Mouse (Mus musculus) limb, embryonic 12.5 days (tissue): ENCODE data around the gene Esyt3. TPM values are rescaled to one million over a fixed set of nuclear protein-coding genes. Genes with fewer than 3 reads are reported as not detected.

ENCODE experiments used
- ATAC-seq: fragments of 200-750 bp; cut with Nextera tagmentation; 2 replicates; pipeline ENCODE4 v1.8.0; 2017; ENCODE audit warnings: low read depth, moderate TSS enrichment; ENCODE audit not compliant: insufficient number of reproducible peaks, insufficient read depth, low FRiP score, low TSS enrichment
- H3K27ac ChIP-seq: fragments of 300-500 bp; sonication (generic); 2 replicates; pipeline ENCODE4 v1.5.1; 2016; ENCODE audit warnings: mild to moderate bottlenecking, moderate library complexity
- H3K27me3 ChIP-seq: fragments of 300-500 bp; sonication (generic); 2 replicates; pipeline ENCODE4 v1.6.1; 2016; ENCODE audit warnings: mild to moderate bottlenecking, moderate library complexity
- H3K36me3 ChIP-seq: fragments of 300-500 bp; sonication (generic); 2 replicates; pipeline ENCODE4 v1.6.1; 2016; ENCODE audit warnings: mild to moderate bottlenecking, moderate library complexity
- H3K4me1 ChIP-seq: fragments of 300-500 bp; sonication (generic); replicated peaks from 2 replicates; pipeline ENCODE4 v1.6.1; 2016
- H3K4me2 ChIP-seq: fragments of 300-500 bp; sonication (generic); 2 replicates; pipeline ENCODE4 v1.6.1; 2016; ENCODE audit warnings: mild to moderate bottlenecking, moderate library complexity
- H3K4me3 ChIP-seq: fragments of 300-500 bp; sonication (generic); replicated peaks from 2 replicates; pipeline ENCODE4 v1.5.1; 2016; ENCODE audit warnings: mild to moderate bottlenecking
- H3K9ac ChIP-seq: fragments of 300-500 bp; sonication (generic); replicated peaks from 2 replicates; pipeline ENCODE4 v1.6.1; 2016; ENCODE audit warnings: mild to moderate bottlenecking, moderate library complexity
- H3K9me3 ChIP-seq: fragments of 300-500 bp; sonication (generic); 2 replicates; pipeline ENCODE4 v1.6.1; 2016; ENCODE audit warnings: mild to moderate bottlenecking, moderate library complexity
- WGBS: fragments of 180-500 bp; shearing (Covaris S2); methylation state at CpG from one replicate; pipeline ENCODE4 v1.1.7; 2016; 5-methylcytosine and 5-hydroxymethylcytosine counted together
- polyA plus RNA-seq: library from polyadenylated mRNA; unstranded; fragments of >200 nt; fragmentation: Nextera tagmentation; extraction: Ambion mirVana; gene quantifications from 2 replicates; pipeline ENCODE4 v1.2.1, GENCODE M21; 2016

Gene Esyt3
- polyA plus RNA-seq, 1 experiment from 2014 or later: 0.63 TPM

DNA sequence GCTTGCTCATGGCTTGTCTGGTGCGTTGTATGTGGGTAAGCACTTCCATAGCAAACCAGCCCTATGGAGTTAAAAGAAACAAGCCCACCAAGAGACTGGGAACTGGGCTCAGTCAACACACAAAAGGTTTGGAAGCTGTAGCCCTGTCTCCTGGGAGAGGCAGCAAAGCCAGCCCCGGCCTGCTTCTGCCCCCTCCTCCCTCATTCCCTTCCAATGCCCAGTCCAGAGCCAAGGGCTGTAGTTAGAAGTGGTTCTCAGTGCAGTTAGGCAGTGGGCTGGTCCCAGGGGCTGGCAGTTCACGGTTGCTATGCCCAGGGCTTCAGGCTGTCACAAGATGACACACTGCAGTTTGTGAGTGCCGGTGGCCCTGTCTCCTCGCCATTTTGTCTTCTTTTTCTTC, 29.7 kb upstream of the Esyt3 start:
- no peaks in the 10 kb centered on the region for H3K9me3 ChIP-seq
- H3K4me1 ChIP-seq: no peaks in the 10 kb centered on the region
- no peak overlapping the region for H3K4me3 ChIP-seq
- peaks cover 62% of the 10 kb centered on the region for H3K36me3 ChIP-seq
- WGBS: 76% methylated on average over 5 of the region's 5 CpGs
- no peak overlapping the region for H3K9ac ChIP-seq
- no peak overlapping the region for H3K27ac ChIP-seq
- H3K27me3 ChIP-seq: no peaks in the 10 kb centered on the region
- no peak for ATAC-seq
- no peak overlapping the region for H3K4me2 ChIP-seq

DNA sequence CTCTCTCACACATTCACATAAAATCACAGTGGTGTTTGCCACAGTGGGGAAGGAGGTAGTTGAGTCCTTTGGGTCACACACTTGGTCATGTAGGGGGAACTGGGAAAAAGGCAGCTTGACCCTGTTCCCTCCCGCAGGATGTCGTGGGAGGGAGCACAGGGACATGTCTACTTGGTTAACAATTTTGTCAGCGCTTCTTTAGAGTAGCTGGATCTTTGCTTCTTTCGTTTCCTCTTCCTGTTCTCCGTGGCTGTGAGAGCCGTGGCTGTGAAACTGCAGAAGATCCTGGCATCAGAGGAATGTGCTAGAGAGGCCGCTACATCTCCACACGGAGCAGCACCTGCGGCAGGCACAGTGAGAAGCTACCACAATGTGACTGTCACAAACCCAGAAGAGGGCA, 24.2 kb upstream of the Esyt3 start:
- H3K4me2 ChIP-seq: no peak overlapping the region
- no peaks in the 10 kb centered on the region for H3K4me1 ChIP-seq
- no peak overlapping the region for H3K9ac ChIP-seq
- ATAC-seq: no peak
- peaks cover 9% of the 10 kb centered on the region for H3K36me3 ChIP-seq
- 80% methylated on average over 9 of the region's 9 CpGs for WGBS
- no peaks in the 10 kb centered on the region for H3K9me3 ChIP-seq
- no peaks in the 10 kb centered on the region for H3K27me3 ChIP-seq
- H3K4me3 ChIP-seq: no peak overlapping the region
- H3K27ac ChIP-seq: no peak overlapping the region

- no peak overlapping the region for H3K9ac ChIP-seq
- no peaks in the 10 kb centered on the region for H3K4me1 ChIP-seq
- H3K4me3 ChIP-seq: no peak overlapping the region
- no peak for ATAC-seq
- H3K4me2 ChIP-seq: no peak overlapping the region
- no peaks in the 10 kb centered on the region for H3K27me3 ChIP-seq
- 78% methylated on average over 5 of the region's 5 CpGs for WGBS
- H3K9me3 ChIP-seq: no peaks in the 10 kb centered on the region
- no peaks in the 10 kb centered on the region for H3K36me3 ChIP-seq
- no peak overlapping the region for H3K27ac ChIP-seq
These were observed 20.8 kb upstream of the Esyt3 start for GRCm38 (mm10) chr9:99379194-99379593.

GRCm38 (mm10) chr9:99376591-99377418, 18.4 kb upstream of the Esyt3 start:
- ATAC-seq: no peak
- Histone ChIP-seq H3K9ac (no peak overlapping the region), H3K4me1 (no peaks in the 10 kb centered on the region), H3K27ac (no peak overlapping the region), H3K27me3 (no peaks in the 10 kb centered on the region), H3K4me3 (no peak overlapping the region), H3K4me2 (no peak overlapping the region), H3K36me3 (no peaks in the 10 kb centered on the region), H3K9me3 (no peaks in the 10 kb centered on the region)
- WGBS: 12% methylated on average over 14 of the region's 14 CpGs

DNA sequence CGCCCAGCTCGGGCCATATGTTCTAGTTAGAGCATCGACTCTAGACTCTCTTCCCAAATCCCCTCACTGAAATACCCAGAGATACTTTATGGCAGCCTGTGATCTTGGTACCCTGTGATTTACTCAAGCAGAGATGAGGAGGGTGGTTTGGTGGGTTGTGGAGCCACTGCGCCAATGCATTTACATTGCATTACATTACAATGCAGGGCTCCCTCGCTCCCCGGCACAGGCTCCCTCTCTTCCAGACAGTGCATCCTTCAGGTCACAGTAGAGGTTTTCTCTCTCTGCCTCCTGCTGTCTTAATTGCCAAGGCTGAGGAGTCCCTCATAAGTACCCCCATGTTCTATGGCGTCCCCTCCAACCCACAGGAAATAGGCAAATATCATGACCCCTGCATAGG, 10.1 kb upstream of the Esyt3 start:
- no peak for ATAC-seq
- no peak overlapping the region for H3K27ac ChIP-seq
- 60% methylated on average over 7 of the region's 7 CpGs for WGBS

DNA sequence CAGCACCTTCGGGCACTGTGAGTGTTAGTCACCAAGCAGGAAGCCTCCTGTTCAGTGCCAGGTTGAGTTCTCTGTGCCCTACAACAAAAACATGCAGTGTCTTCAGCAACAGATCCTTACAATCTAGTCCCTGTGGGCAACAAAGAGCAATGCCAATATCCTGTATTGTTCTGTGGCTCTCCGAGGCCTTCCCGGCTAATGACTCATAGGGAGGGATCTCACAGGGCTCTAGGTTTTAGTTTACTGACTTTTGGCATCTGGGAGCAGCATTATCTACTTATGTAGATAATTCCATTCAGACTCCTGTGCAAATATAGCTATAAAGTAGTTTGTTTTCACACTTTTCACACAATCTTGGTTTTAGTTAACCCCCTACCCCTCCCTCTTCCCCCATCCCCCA, 7.5 kb upstream of the Esyt3 start:
- Histone ChIP-seq H3K27me3 (peaks cover 4% of the 10 kb centered on the region), H3K9me3 (no peaks in the 10 kb centered on the region)
- WGBS: 76% methylated on average over 3 of the region's 3 CpGs

More for the DNA sequence above, 10.1 kb upstream of the Esyt3 start:
- no peaks in the 10 kb centered on the region for H3K36me3 ChIP-seq
- no peaks in the 10 kb centered on the region for H3K9me3 ChIP-seq
- no peaks in the 10 kb centered on the region; the same call in 1 of the 2 replicates for H3K27me3 ChIP-seq
- H3K4me1 ChIP-seq: no peaks in the 10 kb centered on the region
- H3K9ac ChIP-seq: no peak overlapping the region
- H3K4me2 ChIP-seq: no peak overlapping the region
- no peak overlapping the region for H3K4me3 ChIP-seq

DNA sequence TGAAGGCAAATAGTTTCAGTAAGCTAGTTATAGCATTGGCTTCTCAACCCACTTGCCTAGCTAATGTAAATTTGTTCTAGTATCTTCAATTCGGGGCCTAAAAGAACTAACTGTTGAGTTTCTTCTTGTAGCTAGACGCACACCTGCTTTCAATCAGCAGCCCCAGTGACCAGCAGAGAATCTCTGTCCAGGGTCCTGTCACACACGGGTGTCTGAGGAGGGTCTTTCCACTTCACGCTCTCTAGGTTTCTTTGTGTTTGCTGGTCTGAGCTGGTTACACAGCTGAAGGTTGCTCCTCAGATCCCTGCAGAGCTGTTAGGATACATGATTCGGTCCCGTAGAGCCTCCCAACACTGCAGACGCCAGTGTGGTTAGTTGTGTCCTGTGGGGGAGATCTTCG, 4.7 kb upstream of the Esyt3 start:
- no peaks in the 10 kb centered on the region for H3K9me3 ChIP-seq
- peaks cover 4% of the 10 kb centered on the region for H3K4me1 ChIP-seq
- no peaks in the 10 kb centered on the region for H3K36me3 ChIP-seq
- 53% methylated on average over 8 of the region's 8 CpGs for WGBS
- no peak overlapping the region for H3K4me2 ChIP-seq
- no peak overlapping the region for H3K4me3 ChIP-seq
- H3K27me3 ChIP-seq: peaks cover 29% of the 10 kb centered on the region
- ATAC-seq: no peak
- no peak overlapping the region for H3K27ac ChIP-seq
- H3K9ac ChIP-seq: no peak overlapping the region

More for the DNA sequence above, 7.5 kb upstream of the Esyt3 start:
- Histone ChIP-seq H3K4me1 (no peaks in the 10 kb centered on the region), H3K4me3 (no peak overlapping the region), H3K27ac (no peak overlapping the region), H3K4me2 (no peak overlapping the region), H3K36me3 (no peaks in the 10 kb centered on the region), H3K9ac (no peak overlapping the region)
- ATAC-seq: no peak

DNA sequence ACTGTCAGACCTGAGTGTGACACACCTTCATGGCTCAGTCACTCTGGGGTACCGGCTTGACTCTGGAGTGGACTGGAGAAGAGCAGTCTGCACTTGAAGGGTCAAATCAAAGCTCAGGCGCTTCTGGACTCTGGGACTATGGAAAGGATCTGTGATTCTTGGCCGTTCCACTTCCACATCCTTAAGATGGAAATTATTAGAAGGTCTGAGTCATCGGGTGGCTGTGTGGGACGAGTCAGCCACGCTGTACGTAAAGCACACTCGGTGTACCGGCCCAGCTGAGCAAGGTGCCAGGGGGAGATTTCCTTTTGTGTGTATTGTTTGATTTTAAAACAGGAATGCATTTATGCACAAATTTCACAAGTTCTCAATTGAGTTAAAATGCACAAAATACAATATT, 3.6 kb upstream of the Esyt3 start:
- Histone ChIP-seq H3K27me3 (peaks cover 40% of the 10 kb centered on the region), H3K9me3 (no peaks in the 10 kb centered on the region), H3K27ac (no peak overlapping the region), H3K4me3 (no peak overlapping the region), H3K4me2 (no peak overlapping the region), H3K4me1 (peaks cover 13% of the 10 kb centered on the region), H3K36me3 (no peaks in the 10 kb centered on the region), H3K9ac (no peak overlapping the region)
- 86% methylated on average over 9 of the region's 9 CpGs for WGBS
- no peak for ATAC-seq

- no peak overlapping the region for H3K4me3 ChIP-seq
- peaks cover 13% of the 10 kb centered on the region for H3K4me1 ChIP-seq
- no peak overlapping the region for H3K4me2 ChIP-seq
- H3K27me3 ChIP-seq: peaks cover 60% of the 10 kb centered on the region
- no peak overlapping the region for H3K9ac ChIP-seq
- no peaks in the 10 kb centered on the region for H3K36me3 ChIP-seq
- no peak overlapping the region for H3K27ac ChIP-seq
- H3K9me3 ChIP-seq: no peaks in the 10 kb centered on the region
- ATAC-seq: no peak
- WGBS: 88% methylated on average over 15 of the region's 15 CpGs
These were observed 655 bp upstream of the Esyt3 start for GRCm38 (mm10) chr9:99359012-99359411.

GRCm38 (mm10) chr9:99357561-99357920, 816 bp downstream of the Esyt3 start:
- H3K36me3 ChIP-seq: no peaks in the 10 kb centered on the region
- H3K27me3 ChIP-seq: peaks cover 56% of the 10 kb centered on the region
- 6% methylated on average over 19 of the region's 19 CpGs for WGBS
- peak overlapping the region; percentile 50; the same call in 1 of the 2 replicates for H3K9ac ChIP-seq
- 0 out of 2 replicates have a peak, but pooled peaks have one; percentile 7 for ATAC-seq
- H3K4me2 ChIP-seq: peak overlapping the region; percentile 93
- no peak overlapping the region for H3K27ac ChIP-seq
- no peaks in the 10 kb centered on the region for H3K9me3 ChIP-seq
- peaks cover 13% of the 10 kb centered on the region for H3K4me1 ChIP-seq
- H3K4me3 ChIP-seq: peak overlapping the region; percentile 48

DNA sequence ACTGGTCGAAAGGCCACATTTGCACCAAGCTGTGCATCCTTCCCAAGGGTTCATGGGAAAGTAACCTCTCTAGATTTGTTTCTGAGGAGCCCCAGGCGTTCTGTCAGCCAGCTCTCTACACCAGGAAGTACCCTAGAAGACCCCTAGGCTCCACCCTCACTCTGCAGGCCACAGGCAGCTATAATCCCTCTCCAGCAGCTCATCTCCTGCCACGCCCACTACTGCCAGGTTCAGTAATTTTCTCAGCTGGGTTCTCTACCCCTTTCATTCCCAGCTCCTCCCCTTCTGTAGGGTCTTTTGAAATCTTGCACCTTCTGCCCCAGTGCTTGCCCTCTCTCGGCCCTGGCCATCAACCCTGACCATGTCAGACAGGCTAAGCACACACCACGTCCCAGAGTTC, 2.4 kb downstream of the Esyt3 start:
- Histone ChIP-seq H3K4me1 (peaks cover 13% of the 10 kb centered on the region), H3K27ac (no peak overlapping the region), H3K27me3 (peaks cover 56% of the 10 kb centered on the region), H3K4me2 (no peak overlapping the region), H3K36me3 (no peaks in the 10 kb centered on the region), H3K9ac (no peak overlapping the region), H3K4me3 (no peak overlapping the region), H3K9me3 (no peaks in the 10 kb centered on the region)
- ATAC-seq: no peak
- 20% methylated on average over 5 of the region's 5 CpGs for WGBS

GRCm38 (mm10) chr9:99354796-99355195, 3.6 kb downstream of the Esyt3 start:
- no peaks in the 10 kb centered on the region for H3K36me3 ChIP-seq
- H3K9me3 ChIP-seq: no peaks in the 10 kb centered on the region
- ATAC-seq: no peak
- H3K4me3 ChIP-seq: no peak overlapping the region
- no peak overlapping the region for H3K9ac ChIP-seq
- H3K4me1 ChIP-seq: peaks cover 13% of the 10 kb centered on the region
- no peak overlapping the region for H3K27ac ChIP-seq
- WGBS: 73% methylated on average over 5 of the region's 5 CpGs
- H3K27me3 ChIP-seq: peaks cover 48% of the 10 kb centered on the region
- no peak overlapping the region for H3K4me2 ChIP-seq
